Mouse (Mus musculus) CH12.LX (cell line): ENCODE data around the gene Cep97.
A peak's percentile ranks its signal among the peaks of the same experiment; 100 is the strongest.

Source experiments
- CHD2 ChIP-seq: IDR thresholded peaks from 2 replicates; pipeline ENCODE4 v1.6.1; 2011; ENCODE audit warnings: low read length, improper control_type of control experiment
- CTCF ChIP-seq, 2 experiments: IDR thresholded peaks in 1 of 2; conservative IDR thresholded peaks in 1 of 2; 2 replicates each; pipeline ENCODE4 v1.5.1; 2011 to 2012; ENCODE audit warnings: low read depth in 2 of 2, low read length in 2 of 2, improper control_type of control experiment in 1 of 2, inconsistent platforms in 1 of 2, mild to moderate bottlenecking in 1 of 2, moderate library complexity in 1 of 2
- EP300 ChIP-seq: IDR thresholded peaks from 2 replicates; pipeline ENCODE4 v1.6.1; 2011; ENCODE audit warnings: low read length, improper control_type of control experiment
- KAT2A ChIP-seq: IDR thresholded peaks from 2 replicates; pipeline ENCODE4 v1.6.1; 2012; ENCODE audit warnings: low read length, improper control_type of control experiment, inconsistent platforms; ENCODE audit not compliant: insufficient replicate concordance
- MEF2A ChIP-seq: IDR thresholded peaks from 2 replicates; pipeline ENCODE4 v1.6.1; 2014; ENCODE audit warnings: low read depth, mild to moderate bottlenecking, inconsistent platforms, low read length, improper control_type of control experiment, borderline replicate concordance
- POLR2A ChIP-seq: IDR thresholded peaks from 2 replicates; pipeline ENCODE4 v1.6.1; 2011; ENCODE audit warnings: low read depth, mild to moderate bottlenecking, improper control_type of control experiment, low read length
- SMC3 ChIP-seq: IDR thresholded peaks from 2 replicates; pipeline ENCODE4 v1.6.1; 2011; ENCODE audit warnings: low read depth, low read length, improper control_type of control experiment
- TCF12 ChIP-seq: IDR thresholded peaks from 2 replicates; pipeline ENCODE4 v1.6.1; 2014; ENCODE audit warnings: low read depth, mild to moderate bottlenecking, inconsistent platforms, low read length, improper control_type of control experiment
- USF1 ChIP-seq: IDR thresholded peaks from 2 replicates; pipeline ENCODE4 v1.6.1; 2014; ENCODE audit warnings: low read depth, mild to moderate bottlenecking, inconsistent platforms, low read length, improper control_type of control experiment

GRCm38 (mm10) chr16:55906928-55907679, 27.6 kb downstream of the Cep97 start:
- no peak for TF ChIP-seq POLR2A
- no peak; the same call in 1 of the 2 replicates for TF ChIP-seq TCF12
- TF ChIP-seq MEF2A = peak; percentile 96
- 0 out of 2 replicates have a peak, but pooled peaks have one; percentile 32 for TF ChIP-seq CHD2
- peak; percentile 96 for TF ChIP-seq EP300
- no peak for TF ChIP-seq CTCF (conservative IDR thresholded peaks at IDR 0.05 in 1 of 2, IDR thresholded peaks at IDR 0.05 in 1 of 2; ENCODE audit: low read depth in 2 of 2, low read length in 2 of 2)
- no peak for TF ChIP-seq KAT2A
- peak; percentile 84 for TF ChIP-seq USF1
- TF ChIP-seq SMC3 = no peak
